Mouse (Mus musculus) midbrain, embryonic 13.5 days (tissue): ENCODE data around the gene Cdcp1. TPM values are rescaled to one million over a fixed set of nuclear protein-coding genes. Genes with fewer than 3 reads are reported as not detected.
A peak's percentile ranks its signal among the peaks of the same experiment; 100 is the strongest.

Source experiments
- ATAC-seq: fragments of 200-750 bp; cut with Nextera tagmentation; 2 replicates; pipeline ENCODE4 v1.8.0; 2017; ENCODE audit warnings: mild to moderate bottlenecking, moderate TSS enrichment, moderate library complexity
- H3K27ac ChIP-seq: fragments of 300-500 bp; sonication (generic); 2 replicates; pipeline ENCODE4 v1.5.1; 2015; ENCODE audit warnings: inconsistent platforms, mild to moderate bottlenecking, moderate library complexity
- H3K27me3 ChIP-seq: fragments of 300-500 bp; sonication (generic); 2 replicates; pipeline ENCODE4 v1.6.1; 2015; ENCODE audit warnings: mild to moderate bottlenecking, inconsistent platforms
- H3K36me3 ChIP-seq: fragments of 300-500 bp; sonication (generic); 2 replicates; pipeline ENCODE4 v1.6.1; 2015; ENCODE audit warnings: mild to moderate bottlenecking, inconsistent platforms
- H3K4me1 ChIP-seq: fragments of 300-500 bp; sonication (generic); replicated peaks from 2 replicates; pipeline ENCODE4 v1.6.1; 2015; ENCODE audit warnings: inconsistent platforms
- H3K4me2 ChIP-seq: fragments of 300-500 bp; sonication (generic); replicated peaks from 2 replicates; pipeline ENCODE4 v1.6.1; 2015; ENCODE audit warnings: moderate library complexity, mild to moderate bottlenecking, inconsistent platforms
- H3K4me3 ChIP-seq: fragments of 300-500 bp; sonication (generic); replicated peaks from 2 replicates; pipeline ENCODE4 v1.5.1; 2015; ENCODE audit warnings: mild to moderate bottlenecking, inconsistent platforms
- H3K9ac ChIP-seq: fragments of 300-500 bp; sonication (generic); replicated peaks from 2 replicates; pipeline ENCODE4 v1.6.1; 2015; ENCODE audit warnings: mild to moderate bottlenecking, inconsistent platforms
- H3K9me3 ChIP-seq: fragments of 300-500 bp; sonication (generic); 2 replicates; pipeline ENCODE4 v1.6.1; 2016; ENCODE audit warnings: mild to moderate bottlenecking, inconsistent platforms
- WGBS: fragments of 180-500 bp; shearing (Covaris S2); methylation state at CpG from one replicate; pipeline ENCODE4 v1.1.7; 2015; 5-methylcytosine and 5-hydroxymethylcytosine counted together
- polyA plus RNA-seq: library from polyadenylated mRNA; unstranded; fragments of >200 nt; fragmentation: Nextera tagmentation; extraction: Ambion mirVana; gene quantifications from 2 replicates; pipeline ENCODE4 v1.2.1, GENCODE M21; 2015

The Cdcp1 gene
- 0.04 and 0.05 TPM in 2 replicates for polyA plus RNA-seq

DNA sequence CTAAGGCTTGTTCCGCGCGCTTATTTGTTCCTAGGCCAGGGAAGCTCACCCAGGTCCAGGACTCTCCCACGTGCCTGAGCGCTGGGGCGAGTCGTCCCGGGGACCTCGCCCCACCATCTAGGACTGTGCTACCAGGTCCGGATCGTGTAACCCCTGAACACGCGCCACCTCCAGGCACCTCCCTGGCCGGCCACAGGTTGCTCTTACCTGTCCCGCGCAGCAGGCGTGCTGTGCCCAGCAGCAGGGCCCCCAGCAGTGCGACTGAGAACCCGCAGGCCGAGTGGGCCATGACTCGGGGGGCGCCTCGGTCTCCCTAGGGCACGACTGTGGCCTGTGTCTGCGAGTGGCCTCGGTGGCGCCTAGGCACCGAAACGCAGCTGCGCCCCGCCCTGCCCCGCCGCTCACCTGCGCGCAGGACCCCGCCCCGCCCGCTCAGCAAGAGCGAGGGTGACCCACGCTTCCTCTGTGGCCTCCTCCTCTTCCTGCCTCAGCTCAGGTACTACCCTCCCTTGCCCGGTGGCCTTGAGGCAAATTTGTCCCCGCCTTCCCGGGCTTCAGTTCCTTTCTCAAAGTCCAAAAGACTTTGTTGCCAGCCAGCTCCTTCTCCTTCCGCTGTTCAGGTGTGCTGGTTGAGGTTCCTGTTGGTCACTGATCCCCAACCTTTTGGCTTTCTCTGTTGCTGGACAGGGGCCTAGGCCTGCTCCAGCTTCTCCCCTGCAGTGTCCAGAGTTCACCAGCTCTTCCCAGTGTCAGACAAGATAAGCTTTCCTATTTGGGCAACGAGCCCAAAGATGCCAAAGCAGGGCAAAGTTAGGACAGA, at the start of gene Cdcp1:
TSS of gene Cdcp1 (minus strand) at position 418 of the 820 bp plus-strand sequence.
- Histone ChIP-seq H3K4me3 (peak within 1 kb of the TSS; percentile 11), H3K4me2 (peak within 1 kb of the TSS; percentile 48), H3K36me3 (no peaks in the 10 kb centered on the region), H3K4me1 (peaks cover 8% of the 10 kb centered on the region), H3K9ac (no peak within 1 kb of the TSS), H3K27ac (no peak within 1 kb of the TSS), H3K9me3 (no peaks in the 10 kb centered on the region), H3K27me3 (peaks cover 27% of the 10 kb centered on the region)
- no peak for ATAC-seq
- 6% methylated on average over 45 of the region's 45 CpGs for WGBS

- Histone ChIP-seq H3K9me3 (no peaks in the 10 kb centered on the region), H3K4me2 (peak within 1 kb of the TSS; percentile 87), H3K27me3 (peaks cover 35% of the 10 kb centered on the region), H3K36me3 (no peaks in the 10 kb centered on the region), H3K9ac (peak within 1 kb of the TSS; percentile 79), H3K4me1 (no peaks in the 10 kb centered on the region), H3K27ac (peak within 1 kb of the TSS; percentile 82), H3K4me3 (peak within 1 kb of the TSS; percentile 74)
- peak; percentile 89 for ATAC-seq
- under 1% methylated on average over 36 of the region's 40 CpGs for WGBS
Measured at GRCm38 (mm10) chr9:123260611-123261021, 44.8 kb upstream of the Cdcp1 start, which contains the start of gene Tmem158. Tmem158 (minus strand) TSS chr9:123260764.

DNA sequence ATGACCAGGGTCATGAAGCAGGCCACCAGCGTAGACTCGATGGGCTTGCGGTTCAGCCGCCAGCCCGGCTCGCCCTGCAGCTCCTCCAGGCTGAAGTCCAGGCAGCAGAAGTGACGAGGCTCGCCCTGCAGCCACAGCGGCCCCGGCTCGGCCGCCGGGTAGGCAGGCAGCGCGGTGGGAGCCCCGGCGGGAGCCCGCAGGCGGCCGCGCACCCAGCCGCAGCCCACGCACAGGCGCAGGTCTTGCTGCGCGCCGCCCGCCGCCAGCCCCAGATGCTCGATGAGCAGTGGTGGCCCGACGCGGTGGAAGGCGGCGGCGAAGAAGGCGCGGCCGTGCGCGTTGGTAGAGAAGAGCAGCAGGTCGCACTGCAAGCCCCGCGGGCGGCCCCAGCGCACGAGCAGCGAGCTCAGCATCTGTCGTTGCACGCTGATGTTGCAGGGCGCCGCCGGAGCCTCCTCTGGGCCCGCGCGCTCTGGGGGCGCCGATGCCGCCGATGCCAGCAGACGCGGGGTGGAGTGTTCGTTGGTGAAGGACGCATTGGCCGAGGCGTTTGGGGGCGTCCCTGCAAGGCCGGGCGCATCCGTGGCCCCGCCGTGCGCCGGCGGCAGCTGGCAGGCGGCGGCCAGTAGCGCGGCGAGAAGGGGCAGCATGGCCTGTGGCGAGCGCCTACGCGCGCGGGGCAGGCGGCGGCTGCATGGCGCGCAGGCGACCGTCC, 44.2 kb upstream of the Cdcp1 start:
- peak overlapping the region; percentile 74 for H3K4me3 ChIP-seq
- peaks cover 35% of the 10 kb centered on the region for H3K27me3 ChIP-seq
- H3K9ac ChIP-seq: peak overlapping the region; percentile 79
- peak overlapping the region; percentile 87 for H3K4me2 ChIP-seq
- peak overlapping the region; percentile 82 for H3K27ac ChIP-seq
- ATAC-seq: peak; percentile 85
- H3K4me1 ChIP-seq: no peaks in the 10 kb centered on the region
- WGBS: under 1% methylated on average over 91 of the region's 92 CpGs
- no peaks in the 10 kb centered on the region for H3K36me3 ChIP-seq
- H3K9me3 ChIP-seq: no peaks in the 10 kb centered on the region

- Histone ChIP-seq H3K9me3 (no peaks in the 10 kb centered on the region), H3K27ac (peak overlapping the region; percentile 82), H3K4me3 (peak overlapping the region; percentile 74), H3K9ac (peak overlapping the region; percentile 79), H3K36me3 (no peaks in the 10 kb centered on the region), H3K27me3 (peaks cover 35% of the 10 kb centered on the region), H3K4me2 (peak overlapping the region; percentile 87), H3K4me1 (no peaks in the 10 kb centered on the region)
- no peak; the same call in 1 of the 2 replicates for ATAC-seq
- WGBS: under 1% methylated on average over 45 of the region's 45 CpGs
Measured at GRCm38 (mm10) chr9:123259461-123259895, 43.6 kb upstream of the Cdcp1 start.

GRCm38 (mm10) chr9:123258796-123259195, 43.0 kb upstream of the Cdcp1 start:
- Histone ChIP-seq H3K4me1 (no peaks in the 10 kb centered on the region), H3K27me3 (peaks cover 34% of the 10 kb centered on the region), H3K9me3 (no peaks in the 10 kb centered on the region), H3K4me2 (peak overlapping the region; percentile 87), H3K27ac (no peak overlapping the region), H3K4me3 (peak overlapping the region; percentile 74), H3K36me3 (no peaks in the 10 kb centered on the region), H3K9ac (peak overlapping the region; percentile 79; the same call in 1 of the 2 replicates)
- 28% methylated on average over 10 of the region's 10 CpGs for WGBS
- ATAC-seq: no peak

- Histone ChIP-seq H3K4me3 (no peak overlapping the region), H3K9me3 (no peaks in the 10 kb centered on the region), H3K9ac (no peak overlapping the region), H3K27me3 (peaks cover 17% of the 10 kb centered on the region), H3K4me2 (no peak overlapping the region), H3K36me3 (no peaks in the 10 kb centered on the region), H3K4me1 (no peaks in the 10 kb centered on the region), H3K27ac (no peak overlapping the region)
- no peak for ATAC-seq
- 78% methylated on average over 3 of the region's 3 CpGs for WGBS
Measured at GRCm38 (mm10) chr9:123255736-123256135, 39.9 kb upstream of the Cdcp1 start.

GRCm38 (mm10) chr9:123247992-123248391, 32.2 kb upstream of the Cdcp1 start:
- no peak for ATAC-seq
- WGBS: 65% methylated on average over 1 of the region's 1 CpGs
- H3K36me3 ChIP-seq: no peaks in the 10 kb centered on the region
- no peak overlapping the region for H3K4me3 ChIP-seq
- H3K4me2 ChIP-seq: no peak overlapping the region
- H3K9ac ChIP-seq: no peak overlapping the region
- H3K27me3 ChIP-seq: no peaks in the 10 kb centered on the region
- H3K4me1 ChIP-seq: no peaks in the 10 kb centered on the region
- H3K9me3 ChIP-seq: no peaks in the 10 kb centered on the region
- H3K27ac ChIP-seq: no peak overlapping the region

DNA sequence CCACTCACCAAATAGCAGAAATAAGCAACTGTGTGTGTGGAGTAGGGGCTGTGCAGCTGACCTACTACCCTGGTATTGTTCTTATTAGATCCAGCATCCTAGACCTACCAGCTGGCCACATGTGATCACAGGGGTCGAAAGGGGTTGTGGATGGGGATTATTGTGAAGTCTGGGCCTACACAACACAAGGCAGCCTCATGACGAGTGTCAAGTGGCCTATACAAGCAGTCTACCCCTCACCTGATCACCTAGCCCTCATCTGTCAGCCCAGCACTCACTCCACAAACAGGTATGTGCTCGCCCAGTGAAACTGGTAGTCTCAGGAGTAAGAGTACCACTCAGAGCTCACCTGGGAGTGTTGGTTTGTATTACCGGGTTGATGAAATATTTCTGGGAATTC, 29.3 kb upstream of the Cdcp1 start:
- no peaks in the 10 kb centered on the region for H3K4me1 ChIP-seq
- 77% methylated on average over 4 of the region's 4 CpGs for WGBS
- no peak for ATAC-seq
- no peaks in the 10 kb centered on the region for H3K9me3 ChIP-seq
- no peak overlapping the region for H3K4me2 ChIP-seq
- H3K36me3 ChIP-seq: no peaks in the 10 kb centered on the region
- H3K4me3 ChIP-seq: no peak overlapping the region
- H3K27me3 ChIP-seq: no peaks in the 10 kb centered on the region
- no peak overlapping the region for H3K27ac ChIP-seq
- H3K9ac ChIP-seq: no peak overlapping the region

DNA sequence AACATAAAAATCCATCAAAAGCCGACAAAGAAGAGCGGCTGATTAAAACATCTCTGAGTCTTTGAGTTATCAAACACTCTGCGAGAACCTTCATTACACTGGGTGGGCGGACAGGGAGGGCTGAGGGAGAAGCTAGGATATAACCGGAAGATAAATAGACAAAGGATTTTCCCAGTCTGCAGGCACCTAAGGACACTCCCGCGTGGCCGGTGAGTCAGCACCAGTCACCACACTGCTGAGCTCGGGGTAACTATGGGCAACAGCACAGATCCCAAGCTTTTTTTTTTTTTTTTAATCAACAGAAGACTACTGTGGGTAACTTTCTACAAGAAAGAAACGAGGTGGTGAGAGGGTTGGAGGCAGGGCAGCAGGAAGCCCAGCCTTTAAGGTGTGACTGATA, 28.1 kb upstream of the Cdcp1 start:
- Histone ChIP-seq H3K36me3 (no peaks in the 10 kb centered on the region), H3K9me3 (no peaks in the 10 kb centered on the region), H3K27ac (no peak overlapping the region), H3K27me3 (no peaks in the 10 kb centered on the region), H3K9ac (no peak overlapping the region), H3K4me3 (no peak overlapping the region), H3K4me2 (no peak overlapping the region), H3K4me1 (no peaks in the 10 kb centered on the region; the same call in 1 of the 2 replicates)
- 65% methylated on average over 10 of the region's 10 CpGs for WGBS
- ATAC-seq: no peak

GRCm38 (mm10) chr9:123241191-123241590, 25.4 kb upstream of the Cdcp1 start:
- Histone ChIP-seq H3K9ac (no peak overlapping the region), H3K36me3 (no peaks in the 10 kb centered on the region), H3K4me3 (no peak overlapping the region), H3K27me3 (no peaks in the 10 kb centered on the region), H3K9me3 (no peaks in the 10 kb centered on the region), H3K27ac (no peak overlapping the region), H3K4me2 (no peak overlapping the region), H3K4me1 (peaks cover 13% of the 10 kb centered on the region)
- 94% methylated on average over 5 of the region's 5 CpGs for WGBS
- ATAC-seq: no peak

DNA sequence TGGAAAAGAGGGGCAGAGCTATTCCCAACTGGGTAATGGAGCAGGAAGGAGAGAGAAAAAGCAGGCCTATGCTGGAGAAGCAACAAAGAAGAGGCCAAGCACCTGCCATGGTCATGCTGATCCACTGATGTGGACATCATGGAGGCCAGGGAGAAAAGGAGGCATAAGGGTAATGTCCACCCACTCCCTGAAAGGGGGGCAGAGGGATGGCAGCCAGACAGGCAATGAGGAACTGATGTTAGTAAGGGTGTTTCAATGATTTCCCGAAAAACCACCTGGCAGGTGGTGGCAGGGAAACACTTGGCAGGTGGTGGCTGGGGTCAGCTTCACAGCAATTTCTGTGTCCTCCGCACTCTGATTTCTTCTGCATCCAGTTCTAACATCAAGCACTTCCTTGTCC, 24.9 kb upstream of the Cdcp1 start:
- Histone ChIP-seq H3K27me3 (no peaks in the 10 kb centered on the region), H3K36me3 (no peaks in the 10 kb centered on the region), H3K4me2 (no peak overlapping the region), H3K27ac (no peak overlapping the region), H3K9ac (no peak overlapping the region), H3K9me3 (no peaks in the 10 kb centered on the region), H3K4me1 (peaks cover 13% of the 10 kb centered on the region), H3K4me3 (no peak overlapping the region)
- WGBS: 90% methylated on average over 2 of the region's 2 CpGs
- no peak for ATAC-seq

GRCm38 (mm10) chr9:123240271-123240670, 24.4 kb upstream of the Cdcp1 start:
- Histone ChIP-seq H3K9me3 (no peaks in the 10 kb centered on the region), H3K4me2 (no peak overlapping the region), H3K27me3 (no peaks in the 10 kb centered on the region), H3K4me1 (peaks cover 13% of the 10 kb centered on the region), H3K9ac (no peak overlapping the region), H3K36me3 (no peaks in the 10 kb centered on the region), H3K27ac (no peak overlapping the region), H3K4me3 (no peak overlapping the region)
- WGBS: 97% methylated on average over 5 of the region's 5 CpGs
- ATAC-seq: no peak
